Mouse (Mus musculus) spleen, adult 2 months (tissue): ENCODE results near the gene Zfp148.

ENCODE experiments used
- CTCF ChIP-seq: fragments of 200-500 bp; IDR thresholded peaks from 2 replicates; pipeline ENCODE4 v1.5.1; 2011; ENCODE audit warnings: mild to moderate bottlenecking, inconsistent platforms; ENCODE audit not compliant: insufficient read depth, insufficient read length, insufficient replicate concordance; ENCODE audit errors: extremely low read depth
- POLR2A ChIP-seq: fragments of 200-500 bp; IDR thresholded peaks from 2 replicates; pipeline ENCODE4 v1.6.1; 2011; ENCODE audit warnings: low read depth, low read length, inconsistent platforms

GRCm38 (mm10) chr16:33346376-33346775 lies 34.3 kb upstream of the Zfp148 start:
- TF ChIP-seq POLR2A (no peak), CTCF (no peak)
